Mouse (Mus musculus): ENCODE results near the gene 4933409G03Rik. TPM values are rescaled to one million over a fixed set of nuclear protein-coding genes. Genes with fewer than 3 reads are reported as not detected.

The 4933409G03Rik gene
- polyA plus RNA-seq, 1 experiment from 2014 or later, result not detected

Other genes starting within 250 kb of the 4933409G03Rik start
- gene Stk39, start 110.1 kb upstream of the 4933409G03Rik start, polyA plus RNA-seq (2014; fragmentation: Nextera tagmentation; extraction: Ambion mirVana), result 22.3 and 25.3 TPM in 2 replicates
- gene 4932414N04Rik, start 74.1 kb downstream of the 4933409G03Rik start, polyA plus RNA-seq (2014; fragmentation: Nextera tagmentation; extraction: Ambion mirVana), result not detected in 2 replicates

Measured in limb, embryonic 11.5 days (tissue).